Mouse (Mus musculus): ENCODE results near the gene Enox1.

The Enox1 gene

GRCm38 (mm10) chr14:77272931-77273446, 116.4 kb downstream of the Enox1 start:
- DNase-seq (ENCODE audit: low read depth, low spot score) = no peak

DNA sequence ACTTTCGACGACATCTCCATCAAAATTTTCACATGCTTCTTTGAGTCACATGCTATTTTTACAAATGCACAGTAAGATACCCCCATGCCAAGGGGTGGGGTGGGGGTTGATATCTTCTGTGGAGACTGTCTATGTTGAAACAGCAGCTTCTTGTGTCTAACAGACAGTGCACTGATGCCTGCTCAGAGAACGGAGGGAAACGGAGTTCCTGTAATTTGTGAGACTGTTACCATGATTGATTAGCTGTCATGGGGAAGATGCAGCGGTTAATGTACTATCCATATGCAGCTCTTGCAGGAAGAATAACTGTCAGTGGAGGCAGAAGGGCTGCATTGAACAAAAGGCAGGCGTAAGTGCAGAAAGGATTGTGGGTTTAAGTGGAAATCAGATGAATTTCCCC, 117.2 kb downstream of the Enox1 start:
- no peak for DNase-seq (ENCODE audit: low read depth, low spot score)

GRCm38 (mm10) chr14:77275607-77276006, 119.0 kb downstream of the Enox1 start:
- DNase-seq (ENCODE audit: low read depth, low spot score) = no peak

DNA sequence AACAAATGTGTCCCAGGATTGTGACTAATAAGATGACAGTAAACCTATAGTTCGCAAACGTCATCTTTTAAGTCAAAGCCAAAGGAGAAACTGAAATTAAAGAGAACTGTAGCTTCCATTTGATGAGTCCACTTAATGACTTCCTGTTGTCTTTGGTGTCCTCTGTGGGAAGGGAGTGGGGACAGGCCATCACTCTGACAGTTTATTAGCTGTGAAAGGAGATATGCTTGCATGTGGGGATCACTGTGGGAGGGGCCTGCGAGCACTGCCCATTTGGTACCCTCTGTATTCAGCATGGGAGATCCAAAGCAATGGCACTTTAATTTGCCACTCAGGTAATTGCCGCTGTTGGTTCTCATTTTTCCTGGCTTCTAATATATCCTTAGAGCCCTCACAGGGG, 122.6 kb downstream of the Enox1 start:
- DNase-seq (ENCODE audit: low read depth, low spot score) = no peak

DNA sequence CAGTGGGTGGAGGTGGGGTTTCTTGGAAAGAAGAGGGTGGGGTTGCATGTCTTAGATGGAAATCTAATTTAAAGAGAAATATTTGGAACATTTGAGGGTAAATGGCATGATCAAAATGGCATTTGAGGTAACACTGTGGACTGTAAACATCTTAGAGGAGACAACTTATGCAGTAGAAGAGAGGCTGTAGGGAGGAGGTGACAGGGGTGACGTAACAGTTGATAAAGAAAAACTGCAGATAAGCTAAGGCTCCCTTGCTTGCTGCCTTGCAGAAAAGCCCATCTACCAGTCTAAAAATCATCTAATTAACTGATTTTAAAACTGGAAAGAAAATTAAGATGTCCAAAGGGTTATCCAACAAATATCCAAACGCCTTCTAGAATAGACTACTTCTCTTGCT, 123.9 kb downstream of the Enox1 start:
- DNase-seq (ENCODE audit: low read depth, low spot score) = no peak

DNA sequence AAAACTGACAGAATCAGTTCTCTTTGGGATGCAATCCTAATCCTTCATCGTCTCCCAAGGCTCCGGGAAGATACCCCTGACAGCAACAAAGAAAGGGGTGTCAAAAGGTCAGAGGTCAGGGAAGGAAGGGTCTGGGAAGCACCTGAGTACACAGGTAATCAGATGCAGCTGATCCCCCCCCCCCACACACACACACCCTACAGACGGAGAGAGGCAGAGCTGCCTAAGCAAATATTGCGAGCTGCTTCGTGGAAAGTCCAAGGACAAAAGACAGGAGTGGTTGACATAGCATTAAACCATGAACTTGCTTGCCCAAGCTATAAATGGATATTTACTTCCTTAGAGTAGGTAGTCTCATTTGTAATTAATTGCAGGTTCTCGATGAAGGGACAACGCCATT, 124.3 kb downstream of the Enox1 start:
- no peak for DNase-seq (ENCODE audit: low read depth, low spot score)

DNA sequence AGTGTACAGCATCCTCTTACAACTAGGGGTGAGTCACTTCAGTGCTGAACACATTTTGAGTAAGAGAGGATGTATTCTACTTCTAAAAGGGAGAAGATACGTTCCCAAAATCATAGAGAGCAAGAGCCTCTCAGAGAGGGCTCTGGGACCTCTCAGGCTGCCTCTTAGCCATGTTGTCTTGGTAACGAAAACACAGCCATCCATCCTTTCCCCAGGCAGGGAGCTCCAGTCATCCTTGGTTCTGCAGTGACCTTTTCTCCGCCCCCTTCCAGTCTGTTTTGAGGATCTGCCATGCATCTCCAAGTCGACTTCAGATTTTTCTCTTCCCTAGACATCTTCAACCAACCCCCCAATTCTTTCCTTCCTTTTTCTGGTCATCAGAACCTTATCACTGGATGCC, 127.4 kb downstream of the Enox1 start:
- no peak for DNase-seq (ENCODE audit: low read depth, low spot score)

DNA sequence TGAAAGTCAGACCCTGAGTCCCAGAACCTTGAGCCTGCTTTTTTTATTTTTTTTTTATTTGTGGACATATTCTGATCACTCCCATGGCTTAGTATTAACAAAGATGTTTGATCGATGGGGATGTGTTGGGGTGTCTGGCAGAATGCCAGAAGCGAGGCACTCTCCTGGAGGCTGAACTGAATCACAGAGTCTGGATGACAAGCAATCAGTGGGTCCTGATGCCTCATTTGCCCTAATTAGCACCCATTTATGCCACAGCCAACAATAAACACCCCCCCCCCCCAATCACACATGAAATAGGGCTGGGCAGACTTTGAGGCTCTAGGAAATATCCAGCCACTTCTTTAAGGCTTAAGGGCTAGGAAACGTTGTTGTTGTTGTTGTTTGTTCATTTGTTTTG, 128.9 kb downstream of the Enox1 start:
- DNase-seq (ENCODE audit: low read depth, low spot score) = no peak

GRCm38 (mm10) chr14:77291756-77292155, 135.2 kb downstream of the Enox1 start:
- DNase-seq (ENCODE audit: low read depth, low spot score) = no peak

DNA sequence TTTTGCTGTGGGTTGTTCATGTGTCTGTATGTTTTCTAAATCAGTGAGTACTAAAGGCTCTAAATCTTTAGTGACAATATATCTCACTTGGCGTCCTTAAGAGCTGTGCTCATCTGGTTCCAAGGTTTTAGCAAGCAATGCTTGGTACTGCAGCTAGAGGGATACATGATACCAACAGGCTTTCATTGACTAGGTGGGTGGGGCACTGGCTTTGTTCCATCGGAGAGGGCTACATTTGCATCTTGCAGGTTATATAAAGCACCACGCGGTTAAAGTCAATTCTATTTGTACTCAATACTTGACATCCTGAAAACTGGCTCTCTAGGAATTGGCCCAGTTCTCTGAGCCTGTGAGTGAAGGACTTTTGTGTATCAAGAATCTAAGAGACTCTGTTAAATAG, 140.5 kb downstream of the Enox1 start:
- DNase-seq (ENCODE audit: low read depth, low spot score) = no peak

GRCm38 (mm10) chr14:77298327-77298726, 141.8 kb downstream of the Enox1 start:
- DNase-seq (ENCODE audit: low read depth, low spot score) = no peak

GRCm38 (mm10) chr14:77309571-77309970, 153.0 kb downstream of the Enox1 start:
- DNase-seq (ENCODE audit: low read depth, low spot score) = no peak

DNA sequence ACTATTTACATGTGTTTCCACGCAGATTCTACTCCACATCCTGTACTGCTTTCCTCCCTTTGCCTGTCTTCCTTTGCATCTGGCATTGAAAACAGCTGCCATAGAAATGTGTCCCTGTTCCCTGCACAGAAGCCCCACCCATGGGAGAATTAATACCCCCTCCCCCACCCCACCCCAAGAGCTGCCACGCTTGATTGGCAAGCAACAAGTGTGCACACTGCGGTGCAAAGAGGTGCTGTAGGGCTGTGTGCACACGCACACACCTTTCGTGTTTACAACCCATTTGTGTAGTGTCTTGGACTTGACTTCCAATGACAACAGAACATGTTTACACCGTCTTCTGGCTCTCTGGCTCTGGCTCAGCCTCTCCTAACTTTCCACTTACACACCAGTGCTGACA, 154.9 kb downstream of the Enox1 start:
- DNase-seq (ENCODE audit: low read depth, low spot score) = no peak

- DNase-seq (ENCODE audit: low read depth, low spot score) = no peak
Observed at GRCm38 (mm10) chr14:77319396-77319795, 162.8 kb downstream of the Enox1 start.

DNA sequence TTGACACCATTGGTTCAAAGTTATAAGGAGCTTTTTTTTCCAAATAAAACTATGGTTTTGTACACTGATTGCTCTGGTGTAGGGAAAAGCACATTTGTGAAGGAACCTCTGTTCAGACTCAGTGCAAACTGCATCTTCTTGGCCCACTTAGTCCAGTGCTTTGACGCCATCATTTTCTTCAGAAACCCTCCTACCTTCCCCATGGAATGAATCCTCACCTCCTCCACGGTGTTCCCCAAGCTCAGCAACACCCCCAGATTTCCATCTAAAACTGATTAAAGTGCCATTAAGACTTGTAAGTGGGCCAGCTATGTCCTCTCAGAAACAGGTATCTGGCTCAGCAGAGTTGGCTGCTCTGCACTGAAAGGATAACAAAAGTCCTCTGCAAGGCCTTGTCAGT, 167.8 kb downstream of the Enox1 start:
- DNase-seq (ENCODE audit: low read depth, low spot score) = no peak

GRCm38 (mm10) chr14:77327693-77328092, 171.1 kb downstream of the Enox1 start:
- no peak for DNase-seq (ENCODE audit: low read depth, low spot score)

DNA sequence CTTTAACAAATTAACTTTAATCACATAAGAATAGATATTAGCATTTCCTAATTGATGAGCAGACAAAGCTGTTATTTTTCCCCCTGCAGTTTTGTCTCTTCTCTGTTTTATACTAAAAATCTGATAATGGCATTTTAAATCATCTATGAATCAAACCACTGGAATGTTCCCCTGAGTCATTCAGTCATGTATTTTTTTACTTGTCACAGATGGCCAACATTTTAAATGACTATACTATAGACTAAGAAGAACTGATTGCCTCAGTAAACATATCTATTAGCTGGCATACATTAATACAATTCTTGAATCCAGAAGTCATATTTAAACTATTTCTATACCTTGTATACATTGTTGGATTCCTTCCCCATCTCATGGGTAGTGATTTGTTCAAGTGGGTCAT, 173.2 kb downstream of the Enox1 start:
- DNase-seq (ENCODE audit: low read depth, low spot score) = no peak

GRCm38 (mm10) chr14:77343662-77344340, 187.2 kb downstream of the Enox1 start:
- no peak for DNase-seq (ENCODE audit: low read depth, low spot score)

DNA sequence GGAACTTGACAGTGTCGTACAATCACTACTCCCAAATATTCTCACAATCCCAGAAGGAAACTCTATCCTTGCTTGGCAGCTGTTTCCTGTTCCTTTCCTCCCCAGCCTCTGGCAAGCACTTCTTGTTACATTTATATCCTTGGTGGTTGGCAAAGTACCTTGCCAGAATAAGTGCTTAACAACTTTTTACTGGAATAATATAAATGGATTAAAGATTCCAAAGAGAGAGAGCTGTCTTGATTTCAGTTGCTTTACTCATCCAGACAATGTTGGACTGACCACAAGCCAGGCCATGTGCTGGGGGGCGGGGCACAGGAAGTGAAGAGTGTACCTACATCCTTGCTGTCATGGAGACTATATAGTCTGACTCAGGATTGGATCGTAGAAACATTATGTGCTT, 189.7 kb downstream of the Enox1 start:
- no peak for DNase-seq (ENCODE audit: low read depth, low spot score)

DNA sequence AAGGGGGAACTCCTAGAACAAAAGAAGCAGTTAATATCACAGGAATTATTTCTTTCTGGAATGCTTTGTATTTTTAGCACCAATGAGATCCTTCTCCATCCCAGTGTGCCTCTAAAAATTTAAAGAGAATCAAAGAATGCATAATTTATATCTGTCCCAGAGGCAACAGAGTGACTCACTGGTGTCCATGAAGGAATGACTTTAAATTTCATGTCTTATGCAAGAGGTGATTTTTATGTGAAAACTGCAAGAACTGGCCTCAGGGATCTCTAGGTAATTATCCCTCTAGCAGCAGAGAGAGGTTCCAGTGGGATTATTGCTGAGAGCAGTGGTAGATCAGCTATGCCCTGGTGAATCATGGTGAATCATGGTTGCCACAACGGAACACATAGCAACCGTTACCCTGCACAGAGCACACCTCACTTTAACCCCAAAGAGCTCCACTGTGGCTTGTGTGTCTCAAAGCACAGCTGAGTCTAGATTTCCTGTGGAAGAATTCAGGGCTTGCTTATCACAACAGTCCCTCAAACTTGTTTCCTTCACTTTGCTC, 195.3 kb downstream of the Enox1 start:
- DNase-seq (ENCODE audit: low read depth, low spot score) = no peak

GRCm38 (mm10) chr14:77362662-77363061, 206.1 kb downstream of the Enox1 start:
- no peak for DNase-seq (ENCODE audit: low read depth, low spot score)

GRCm38 (mm10) chr14:77368411-77368810, 211.8 kb downstream of the Enox1 start:
- DNase-seq (ENCODE audit: low read depth, low spot score) = no peak

DNA sequence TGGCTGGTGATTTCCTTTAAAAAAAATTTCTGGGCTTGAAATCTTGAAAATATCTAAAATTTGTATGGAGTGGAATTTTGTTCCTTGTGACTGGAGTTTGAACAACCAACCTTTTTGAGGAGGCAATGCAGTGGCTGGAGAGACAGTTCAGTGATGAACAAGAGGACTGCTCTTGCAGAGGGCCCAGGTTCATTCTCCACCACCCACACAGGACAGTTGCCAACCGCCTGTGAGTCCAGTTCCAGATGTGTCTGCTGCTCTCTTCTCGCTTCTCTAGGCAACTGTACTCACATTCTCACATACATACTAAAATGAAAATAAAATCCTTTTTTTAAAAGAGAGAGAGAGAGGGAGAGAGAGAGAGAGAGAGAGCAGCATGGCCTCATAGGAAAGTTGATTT, 212.5 kb downstream of the Enox1 start:
- DNase-seq (ENCODE audit: low read depth, low spot score) = no peak

DNA sequence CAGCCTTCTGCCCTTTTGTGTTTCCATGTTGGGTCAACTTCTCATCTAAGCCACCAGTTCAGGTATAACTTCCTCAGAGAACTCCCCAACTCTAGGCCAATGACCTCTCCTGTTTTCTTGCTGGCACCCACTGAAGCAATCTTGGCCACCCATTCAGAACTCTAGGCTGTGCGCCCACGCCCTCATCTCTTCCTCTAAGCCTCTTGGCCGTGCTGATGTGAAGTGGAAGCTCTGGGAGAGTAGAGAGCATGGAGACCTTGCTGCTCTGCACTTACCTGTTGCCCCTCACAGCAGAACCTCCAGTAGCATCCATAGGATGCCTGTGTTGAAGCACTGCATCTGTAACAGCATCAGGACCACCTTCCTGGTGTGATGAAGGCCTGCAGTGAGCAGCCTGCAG, 214.0 kb downstream of the Enox1 start:
- DNase-seq (ENCODE audit: low read depth, low spot score) = no peak

Data from CD4-positive, CD25-positive, alpha-beta regulatory T cell, adult 2 months (primary cell).